Mouse (Mus musculus): ENCODE results near the gene Akirin2. TPM values are rescaled to one million over a fixed set of nuclear protein-coding genes. Genes with fewer than 3 reads are reported as not detected.

Gene Akirin2
- 75.1 and 75.8 TPM in 2 replicates for polyA plus RNA-seq (2012; rRNA removed)

DNA sequence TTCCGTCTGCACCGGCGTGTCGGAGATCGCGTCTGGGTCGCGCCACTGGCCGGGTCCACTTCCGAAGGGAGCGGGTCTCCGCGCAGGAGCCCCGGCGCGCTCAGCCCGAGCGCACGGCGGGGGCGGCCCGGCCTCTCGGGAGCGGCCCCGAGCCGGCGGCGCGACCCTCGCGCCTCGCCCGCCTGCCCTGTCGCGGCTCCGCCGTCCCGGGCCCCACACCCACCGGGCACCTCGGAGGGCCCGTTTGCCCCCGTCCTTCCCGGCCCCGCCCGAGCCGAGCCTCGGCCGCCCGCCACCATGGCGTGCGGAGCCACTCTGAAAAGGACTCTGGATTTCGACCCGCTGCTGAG, at the start of gene Akirin2:
Akirin2 (plus strand) TSS at position 190 of the 350 bp plus-strand sequence.
- peak within 1 kb of the TSS; percentile 92 for H3K27ac ChIP-seq (ENCODE audit: insufficient read depth, low read length)
- H3K4me3 ChIP-seq (ENCODE audit: insufficient read depth, low read length) = peak within 1 kb of the TSS; percentile 100
- TF ChIP-seq POLR2A (IDR thresholded peaks at IDR 0.05; ENCODE audit: extremely low read depth, insufficient read depth, low read length) (no peak), CTCF (IDR thresholded peaks at IDR 0.05; ENCODE audit: extremely low read depth, insufficient read depth, low read length) (no peak)
- no peaks in the 10 kb centered on the region; the same call in 1 of the 2 replicates for H3K4me1 ChIP-seq (ENCODE audit: control insufficient read depth, insufficient read depth, low read length)

DNA sequence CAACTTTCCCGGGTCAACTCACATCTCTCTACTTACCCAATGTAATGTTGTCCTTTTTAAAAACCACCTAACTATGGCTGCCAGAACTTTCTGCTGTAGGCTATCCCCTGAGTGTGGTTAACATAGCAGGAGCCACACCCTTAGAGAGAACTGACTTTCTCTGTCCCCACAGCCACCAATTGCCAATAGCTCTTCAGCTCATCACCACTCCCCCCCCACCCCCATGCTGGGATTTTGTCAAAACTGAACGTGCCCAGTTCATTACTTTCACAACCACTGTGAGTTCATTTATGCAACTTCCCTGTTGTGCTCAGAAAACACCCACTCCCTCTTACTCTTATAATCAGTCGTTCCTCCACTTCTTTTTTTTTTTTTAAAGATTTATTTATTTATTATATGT, 40.4 kb upstream of the Akirin2 start:
- no peak for TF ChIP-seq POLR2A (IDR thresholded peaks at IDR 0.05; ENCODE audit: extremely low read depth, insufficient read depth, low read length)
- no peak for TF ChIP-seq CTCF (IDR thresholded peaks at IDR 0.05; ENCODE audit: extremely low read depth, insufficient read depth, low read length)
- Histone ChIP-seq H3K4me3 (ENCODE audit: insufficient read depth, low read length) (no peak overlapping the region), H3K27ac (ENCODE audit: insufficient read depth, low read length) (no peak overlapping the region), H3K4me1 (ENCODE audit: control insufficient read depth, insufficient read depth, low read length) (no peaks in the 10 kb centered on the region)

DNA sequence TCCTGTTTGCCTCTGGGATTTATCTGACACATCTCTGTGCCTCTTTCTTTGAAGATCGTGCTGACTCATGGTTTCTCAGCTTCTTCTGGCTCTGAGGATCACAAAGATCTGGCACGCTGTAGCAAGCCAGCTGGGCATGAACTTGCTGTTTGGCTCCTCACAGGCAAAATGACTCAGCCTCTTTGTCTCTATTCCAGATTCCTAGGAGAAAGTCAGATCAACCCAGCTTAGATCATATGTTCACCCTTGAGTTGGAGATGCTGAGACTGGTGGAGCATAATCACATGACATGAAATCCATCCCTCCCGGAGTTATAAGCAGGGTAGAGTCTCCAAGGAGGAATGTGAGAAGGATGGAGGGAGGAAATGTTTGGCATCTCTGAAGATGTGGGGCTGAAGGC, 27.9 kb upstream of the Akirin2 start:
- Histone ChIP-seq H3K4me1 (ENCODE audit: control insufficient read depth, insufficient read depth, low read length) (peaks cover 3% of the 10 kb centered on the region), H3K27ac (ENCODE audit: insufficient read depth, low read length) (no peak overlapping the region), H3K4me3 (ENCODE audit: insufficient read depth, low read length) (no peak overlapping the region)
- no peak for TF ChIP-seq POLR2A (IDR thresholded peaks at IDR 0.05; ENCODE audit: extremely low read depth, insufficient read depth, low read length)
- TF ChIP-seq CTCF (IDR thresholded peaks at IDR 0.05; ENCODE audit: extremely low read depth, insufficient read depth, low read length) = no peak

DNA sequence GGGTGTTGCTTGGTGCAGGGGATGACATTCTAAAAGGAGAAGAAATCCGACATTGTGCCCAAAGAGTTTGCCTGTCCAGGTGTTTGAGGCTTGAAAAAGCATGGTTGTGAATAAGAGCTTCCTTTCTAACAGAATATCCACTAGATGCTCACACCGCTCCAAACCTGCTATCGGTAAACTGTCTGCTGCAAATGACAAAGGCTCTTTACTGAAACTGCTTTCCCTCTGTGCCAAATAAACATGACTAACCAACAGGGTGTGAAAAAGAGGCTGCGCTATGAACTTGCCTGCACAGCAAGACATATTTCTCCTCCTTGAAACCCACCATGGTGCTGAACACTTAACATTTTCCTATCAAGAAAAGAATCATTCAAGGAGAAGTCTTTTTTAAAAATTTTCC, 27.2 kb upstream of the Akirin2 start:
- Histone ChIP-seq H3K4me3 (ENCODE audit: insufficient read depth, low read length) (no peak overlapping the region), H3K27ac (ENCODE audit: insufficient read depth, low read length) (no peak overlapping the region), H3K4me1 (ENCODE audit: control insufficient read depth, insufficient read depth, low read length) (peaks cover 3% of the 10 kb centered on the region)
- TF ChIP-seq POLR2A (IDR thresholded peaks at IDR 0.05; ENCODE audit: extremely low read depth, insufficient read depth, low read length) (no peak), CTCF (IDR thresholded peaks at IDR 0.05; ENCODE audit: extremely low read depth, insufficient read depth, low read length) (no peak)

DNA sequence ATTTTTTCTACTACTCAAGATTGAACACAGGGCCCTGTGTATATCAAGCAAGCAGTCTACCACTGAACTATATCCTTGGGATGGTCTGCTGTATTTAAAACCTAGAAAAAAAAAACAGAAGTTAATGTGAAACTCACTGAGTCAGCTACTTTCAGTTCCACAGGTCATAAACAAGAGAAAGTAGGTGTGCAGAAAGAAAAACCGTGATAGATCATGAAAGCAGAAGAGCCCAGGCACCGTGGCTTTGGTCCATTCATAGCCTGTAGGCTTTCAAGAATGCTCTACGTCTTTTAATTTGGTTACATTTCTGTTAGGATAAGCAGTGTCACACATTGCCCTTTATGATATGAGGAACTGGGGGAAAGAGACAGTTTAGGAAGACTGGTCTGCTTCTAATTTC, 24.0 kb upstream of the Akirin2 start:
- no peak for TF ChIP-seq CTCF (IDR thresholded peaks at IDR 0.05; ENCODE audit: extremely low read depth, insufficient read depth, low read length)
- TF ChIP-seq POLR2A (IDR thresholded peaks at IDR 0.05; ENCODE audit: extremely low read depth, insufficient read depth, low read length) = no peak
- H3K27ac ChIP-seq (ENCODE audit: insufficient read depth, low read length) = no peak overlapping the region

DNA sequence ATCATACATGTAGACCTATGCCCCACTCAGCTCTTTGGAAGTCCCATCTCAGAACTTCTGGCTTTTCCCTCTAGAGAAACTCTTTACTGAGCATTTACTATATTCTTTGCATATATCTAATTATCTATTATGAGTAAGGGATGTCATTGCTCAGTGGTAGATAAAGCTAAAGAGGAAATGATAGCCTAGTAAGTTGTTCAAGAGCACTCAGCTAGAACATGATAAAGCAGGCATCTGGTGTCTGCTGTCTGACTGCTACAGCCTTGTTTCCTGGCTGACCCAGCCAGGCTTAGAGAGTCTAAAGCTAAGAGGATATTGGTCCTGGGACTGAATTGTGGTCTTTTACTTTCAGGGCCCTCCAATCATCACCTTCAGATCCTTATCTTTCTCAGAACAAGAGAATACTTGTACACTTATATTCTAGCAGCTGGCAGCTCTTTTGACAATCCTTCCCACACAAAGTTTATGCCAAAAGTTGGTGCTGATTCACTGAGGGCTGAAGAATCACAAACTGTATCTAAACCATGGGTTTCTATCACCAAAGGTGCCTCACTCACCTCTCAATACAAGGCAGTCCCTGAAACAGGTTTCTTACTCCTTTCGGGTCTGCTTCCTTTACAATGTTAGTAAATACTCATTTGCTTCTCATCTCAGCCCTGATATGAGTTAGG, 22.2 kb upstream of the Akirin2 start:
- Histone ChIP-seq H3K4me3 (ENCODE audit: insufficient read depth, low read length) (no peak overlapping the region), H3K4me1 (ENCODE audit: control insufficient read depth, insufficient read depth, low read length) (peaks cover 3% of the 10 kb centered on the region), H3K27ac (ENCODE audit: insufficient read depth, low read length) (no peak overlapping the region)
- TF ChIP-seq CTCF (IDR thresholded peaks at IDR 0.05; ENCODE audit: extremely low read depth, insufficient read depth, low read length) = no peak
- TF ChIP-seq POLR2A (IDR thresholded peaks at IDR 0.05; ENCODE audit: extremely low read depth, insufficient read depth, low read length) = no peak

More for the DNA sequence above, 24.0 kb upstream of the Akirin2 start:
- peaks cover 5% of the 10 kb centered on the region for H3K4me1 ChIP-seq (ENCODE audit: control insufficient read depth, insufficient read depth, low read length)
- no peak overlapping the region for H3K4me3 ChIP-seq (ENCODE audit: insufficient read depth, low read length)

DNA sequence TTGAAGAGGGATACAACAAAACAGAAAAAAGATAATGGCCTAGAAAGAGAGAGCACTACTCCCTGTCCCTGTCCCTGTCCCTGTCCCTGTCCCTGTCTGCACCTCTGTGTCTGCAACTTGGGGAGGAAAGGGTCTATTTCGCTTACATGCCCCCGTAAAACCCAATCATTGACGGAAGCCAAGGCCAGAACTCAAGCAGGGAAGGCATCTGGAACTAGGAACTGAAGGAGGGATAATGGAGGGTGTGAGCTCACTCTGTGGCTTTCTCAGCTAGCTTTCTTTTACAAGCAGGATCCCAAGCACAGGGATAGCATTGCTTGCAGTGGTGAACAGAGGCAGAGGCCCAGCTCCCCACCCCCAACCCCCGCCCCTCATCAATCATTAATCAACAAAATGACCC, 21.4 kb upstream of the Akirin2 start:
- no peak overlapping the region for H3K27ac ChIP-seq (ENCODE audit: insufficient read depth, low read length)
- peaks cover 1% of the 10 kb centered on the region for H3K4me1 ChIP-seq (ENCODE audit: control insufficient read depth, insufficient read depth, low read length)

DNA sequence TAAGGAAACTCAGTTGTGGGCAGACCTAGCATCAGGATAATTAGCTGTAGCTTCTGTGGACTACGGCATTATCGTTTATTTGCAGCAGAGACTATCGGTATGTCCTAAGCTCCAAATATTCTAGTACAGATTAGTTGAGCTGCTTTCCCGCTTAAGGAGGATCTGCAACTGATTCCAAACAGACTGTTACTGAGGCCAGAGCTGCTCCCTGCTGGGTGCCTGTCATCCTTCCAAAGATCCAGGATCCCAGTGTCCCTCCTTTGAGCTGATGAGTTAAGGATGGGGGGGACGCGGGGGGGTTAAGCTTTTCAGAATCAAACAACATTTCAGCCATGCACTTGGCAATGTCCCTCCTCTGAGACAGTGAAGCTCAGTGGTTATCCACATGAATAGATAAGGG, 20.8 kb upstream of the Akirin2 start:
- no peak overlapping the region for H3K4me3 ChIP-seq (ENCODE audit: insufficient read depth, low read length)
- no peak overlapping the region for H3K27ac ChIP-seq (ENCODE audit: insufficient read depth, low read length)
- peaks cover 1% of the 10 kb centered on the region for H3K4me1 ChIP-seq (ENCODE audit: control insufficient read depth, insufficient read depth, low read length)
- TF ChIP-seq CTCF (IDR thresholded peaks at IDR 0.05; ENCODE audit: extremely low read depth, insufficient read depth, low read length) = no peak
- TF ChIP-seq POLR2A (IDR thresholded peaks at IDR 0.05; ENCODE audit: extremely low read depth, insufficient read depth, low read length) = no peak

More for the DNA sequence above, 21.4 kb upstream of the Akirin2 start:
- TF ChIP-seq POLR2A (IDR thresholded peaks at IDR 0.05; ENCODE audit: extremely low read depth, insufficient read depth, low read length) (no peak), CTCF (IDR thresholded peaks at IDR 0.05; ENCODE audit: extremely low read depth, insufficient read depth, low read length) (no peak)
- H3K4me3 ChIP-seq (ENCODE audit: insufficient read depth, low read length) = no peak overlapping the region

DNA sequence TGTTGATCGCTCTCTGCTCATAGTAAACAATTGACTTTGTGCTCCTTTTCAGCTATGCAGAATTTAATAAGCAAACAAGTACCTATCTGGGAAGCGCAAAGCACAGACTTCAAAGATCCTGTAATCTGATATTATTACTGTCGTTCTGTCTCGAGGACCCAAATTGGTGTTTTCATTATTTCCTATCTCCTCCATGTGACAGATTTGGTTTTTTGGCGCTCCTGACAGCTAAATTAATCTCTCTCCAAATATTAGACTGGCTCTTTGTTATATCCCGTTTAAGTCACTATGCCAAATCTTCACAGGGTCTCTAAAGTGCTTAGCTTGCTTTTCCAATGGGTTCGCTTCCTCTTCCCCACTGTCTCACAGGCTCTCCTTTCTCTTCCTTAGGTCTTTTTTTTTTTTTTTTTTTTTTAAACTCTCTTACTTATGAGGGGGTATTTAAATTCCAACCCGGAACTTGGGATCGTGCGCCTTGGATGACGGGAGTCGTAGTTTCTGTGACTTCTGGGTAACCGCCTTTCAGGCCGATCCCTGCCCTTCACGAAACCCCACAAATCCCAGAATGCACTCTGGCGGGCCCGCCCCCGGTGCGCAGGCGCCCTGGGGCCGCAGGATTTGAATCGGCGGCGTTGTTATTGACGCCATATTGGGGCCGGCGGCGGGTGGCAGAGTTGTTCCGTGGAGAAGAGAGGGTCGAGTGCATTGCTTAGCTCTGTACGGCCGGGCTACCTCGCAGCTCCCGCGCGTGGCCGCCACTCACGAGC, 573 bp upstream of the Akirin2 start:
- H3K4me1 ChIP-seq (ENCODE audit: control insufficient read depth, insufficient read depth, low read length) = no peaks in the 10 kb centered on the region
- peak overlapping the region; percentile 92 for H3K27ac ChIP-seq (ENCODE audit: insufficient read depth, low read length)
- TF ChIP-seq POLR2A (IDR thresholded peaks at IDR 0.05; ENCODE audit: extremely low read depth, insufficient read depth, low read length) = peak; percentile 74; the same call in 1 of the 2 replicates
- TF ChIP-seq CTCF (IDR thresholded peaks at IDR 0.05; ENCODE audit: extremely low read depth, insufficient read depth, low read length) = no peak
- H3K4me3 ChIP-seq (ENCODE audit: insufficient read depth, low read length) = peak overlapping the region; percentile 100
